Mouse (Mus musculus) urinary bladder, postnatal 0 days (tissue): ENCODE measurements around the gene Pts. TPM values are rescaled to one million over a fixed set of nuclear protein-coding genes. Genes with fewer than 3 reads are reported as not detected.

Source experiments
- polyA plus RNA-seq: library from polyadenylated mRNA; unstranded; fragments of >200 nt; fragmentation: Nextera tagmentation; extraction: Ambion mirVana; gene quantifications from 2 replicates; pipeline ENCODE4 v1.2.1, GENCODE M21; 2015

Pts gene
- polyA plus RNA-seq: 64.4 and 72.6 TPM in 2 replicates

DNA sequence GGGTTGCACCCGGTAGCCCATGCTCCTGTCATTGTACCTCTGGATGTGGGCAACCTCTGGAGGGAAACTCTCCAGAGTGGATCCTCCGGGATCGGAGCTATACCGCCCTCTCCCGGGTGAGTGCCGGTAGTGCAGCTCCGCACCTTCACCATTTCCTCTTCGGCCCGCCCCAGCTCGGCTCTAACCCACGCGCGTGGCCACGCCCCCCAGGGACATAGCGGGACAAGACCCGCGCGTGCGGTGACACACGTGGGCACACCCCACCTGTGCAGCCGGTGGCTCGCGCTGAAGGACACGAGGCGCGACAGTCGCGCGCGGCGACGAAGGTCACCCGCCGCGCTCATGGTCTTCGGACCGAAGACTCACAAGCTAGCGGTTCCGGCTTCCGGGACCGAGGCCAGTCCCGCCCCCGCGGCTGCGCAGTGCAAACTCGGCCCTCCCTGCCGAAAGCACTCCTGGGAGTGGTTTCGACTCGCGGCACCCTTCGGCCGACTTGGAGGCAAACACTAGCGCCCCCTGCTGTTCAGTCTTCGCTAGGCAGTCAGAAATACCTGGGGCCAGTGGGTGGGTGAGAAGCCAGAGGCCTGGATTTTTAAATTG, at the start of gene Pts:
Gene Pts (minus strand): TSS at position 432 of the 600 bp plus-strand sequence.

DNA sequence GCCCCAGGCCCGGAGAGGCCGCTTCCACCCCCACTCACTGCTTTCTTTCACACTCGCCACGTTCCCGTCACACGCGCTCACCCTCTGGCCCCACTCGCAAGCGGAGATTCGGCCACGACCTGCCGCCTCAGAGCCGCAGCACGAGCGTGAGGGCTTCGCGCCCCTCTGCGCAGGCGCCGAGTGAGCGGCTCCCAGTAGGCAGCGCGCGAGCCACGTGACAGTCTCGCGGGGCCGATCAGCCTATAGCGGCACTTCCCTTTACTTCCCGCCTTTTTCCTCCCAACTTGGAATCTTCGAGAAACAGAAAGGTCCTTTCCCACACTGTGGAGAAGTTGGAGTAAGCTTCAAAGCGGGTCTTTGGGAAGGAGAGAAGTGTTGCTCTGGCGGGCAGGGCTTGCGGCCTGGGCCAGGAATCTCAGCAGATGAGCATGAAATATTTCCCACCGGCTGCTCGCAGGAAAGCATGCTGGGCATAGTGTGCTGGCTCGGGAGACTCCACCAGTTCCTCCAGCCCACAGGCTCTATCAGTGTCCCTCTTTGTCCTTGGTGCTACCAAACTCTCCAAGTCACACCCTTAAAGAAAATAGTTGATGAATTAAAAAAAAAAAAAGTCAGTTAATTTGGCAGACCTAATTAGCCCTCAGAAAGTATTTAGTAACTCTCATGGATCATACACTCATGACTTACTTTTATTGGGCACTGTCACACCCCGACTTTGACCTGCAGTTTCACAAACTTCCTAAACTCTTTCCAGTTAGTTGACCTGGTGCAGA, 32.8 kb upstream of the Pts start, which contains the start of gene Tex12:
Gene Tex12 (minus strand): TSS at position 181 of the 773 bp plus-strand sequence.

DNA sequence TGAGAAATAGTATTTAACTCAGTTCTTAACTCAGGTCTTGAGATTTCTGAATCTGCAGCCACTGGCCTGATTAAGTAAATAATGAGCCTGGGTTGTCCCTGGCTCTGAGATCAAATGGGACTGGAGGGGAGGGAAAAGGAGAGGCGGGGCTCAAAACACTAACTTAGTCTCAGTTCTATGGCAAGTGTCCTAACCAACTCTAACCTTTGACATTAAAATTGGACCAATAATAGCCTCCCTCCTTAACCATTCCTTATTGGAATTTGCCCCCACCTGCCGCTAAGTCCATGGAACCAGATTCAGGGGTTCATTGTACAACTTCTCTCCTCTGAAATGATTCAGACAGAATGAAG, 26.5 kb upstream of the Pts start, which contains the start of gene Bco2:
Gene Bco2 (minus strand): TSS at position 88 of the 353 bp plus-strand sequence.

DNA sequence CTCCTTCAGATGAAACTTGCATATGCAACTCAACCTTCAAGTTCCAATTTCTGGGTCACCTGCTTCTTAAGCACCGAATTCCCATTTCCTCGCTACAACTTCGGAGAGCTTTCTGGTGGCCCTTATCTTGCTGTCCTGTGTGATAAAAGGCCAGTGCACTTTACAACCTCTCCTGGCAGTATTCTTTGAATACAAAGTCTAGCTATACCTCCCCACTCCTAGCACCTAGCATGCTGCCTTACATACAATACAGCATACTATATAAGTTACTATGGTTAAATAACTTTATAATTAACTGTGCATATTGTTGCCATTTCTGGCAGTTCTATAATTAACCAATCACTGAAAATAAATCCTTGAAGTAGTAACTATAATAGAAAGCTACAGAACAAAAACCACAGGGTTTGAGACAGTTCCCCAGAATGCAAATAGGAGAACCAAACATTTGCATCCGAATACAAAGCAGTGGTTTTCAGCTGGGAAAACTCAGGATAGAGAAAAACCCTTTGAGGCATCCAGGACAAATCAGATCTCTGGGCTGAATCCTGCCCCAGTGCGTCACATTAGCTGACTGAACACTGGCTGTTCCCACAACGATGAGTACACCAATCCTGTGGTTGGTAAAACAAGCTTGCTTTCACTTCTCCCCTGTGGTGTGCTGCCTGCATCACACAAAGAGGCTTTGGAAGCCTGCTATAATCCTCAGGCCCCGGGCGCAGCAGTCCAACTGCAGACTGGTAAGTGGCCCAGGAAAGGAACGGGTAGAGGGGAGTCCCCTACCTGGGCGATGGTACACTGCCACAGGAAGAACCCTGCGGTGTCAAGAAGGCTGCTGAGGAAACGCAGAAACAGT, 25.9 kb upstream of the Pts start, which contains the start of gene Il18:
Gene Il18 (plus strand): TSS at position 587 of the 853 bp plus-strand sequence.

DNA sequence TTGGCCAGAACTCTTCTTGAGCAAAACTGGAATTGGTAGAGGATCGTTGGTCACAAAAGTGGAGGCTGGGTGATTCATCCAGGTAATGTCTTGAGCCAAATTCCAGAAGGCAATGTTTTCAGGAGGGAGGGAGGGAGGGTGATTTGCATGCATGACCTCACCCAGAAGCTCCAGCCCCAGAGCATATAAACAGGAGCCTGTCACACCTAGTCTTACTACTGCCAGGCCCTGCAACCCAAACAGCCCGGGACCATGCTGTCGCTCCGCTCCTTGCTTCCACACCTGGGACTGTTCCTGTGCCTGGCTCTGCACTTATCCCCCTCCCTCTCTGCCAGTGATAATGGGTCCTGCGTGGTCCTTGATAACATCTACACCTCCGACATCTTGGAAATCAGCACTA, 34.2 kb downstream of the Pts start, which contains the start of gene Plet1:
Gene Plet1 (plus strand): TSS at position 215 of the 400 bp plus-strand sequence.

Other genes starting within 250 kb of the Pts start
- 221 and 267 TPM in 2 replicates for gene Rpl10-ps3, start 183.8 kb downstream of the Pts start, polyA plus RNA-seq
- 85.3 and 90.0 TPM in 2 replicates for gene Plet1, start 34.2 kb downstream of the Pts start, polyA plus RNA-seq
- gene Il18, start 26.1 kb upstream of the Pts start, polyA plus RNA-seq: 7.4 and 9.4 TPM in 2 replicates
- gene Bco2, start 26.5 kb upstream of the Pts start, polyA plus RNA-seq: 0.15 and 0.30 TPM in 2 replicates
- not detected in 2 replicates for gene Tex12, start 32.6 kb upstream of the Pts start, polyA plus RNA-seq
- gene Sdhd, start 75.1 kb upstream of the Pts start, polyA plus RNA-seq: 283 and 294 TPM in 2 replicates
- gene Timm8b, start 75.2 kb upstream of the Pts start, polyA plus RNA-seq: 213 and 221 TPM in 2 replicates
- 1.5 and 1.8 TPM in 2 replicates for gene Pih1d2, start 88.6 kb upstream of the Pts start, polyA plus RNA-seq
- 12.5 and 14.8 TPM in 2 replicates for gene Nkapd1, start 88.7 kb upstream of the Pts start, polyA plus RNA-seq
- gene Dlat, start 131.1 kb upstream of the Pts start, polyA plus RNA-seq: 36.8 and 50.7 TPM in 2 replicates
- gene Dixdc1, start 210.8 kb upstream of the Pts start, polyA plus RNA-seq: 4.4 and 5.5 TPM in 2 replicates
- gene 2310030G06Rik, start 217.8 kb upstream of the Pts start, polyA plus RNA-seq: 8.0 and 8.8 TPM in 2 replicates
- gene Cryab, start 222.6 kb upstream of the Pts start, polyA plus RNA-seq: 377 and 452 TPM in 2 replicates
- 50.8 and 52.8 TPM in 2 replicates for gene Hspb2, start 223.6 kb upstream of the Pts start, polyA plus RNA-seq
- gene Fdxacb1, start 239.5 kb upstream of the Pts start, polyA plus RNA-seq: 7.0 and 7.4 TPM in 2 replicates
- gene Alg9, start 246.3 kb upstream of the Pts start, polyA plus RNA-seq: 19.1 and 20.0 TPM in 2 replicates
- gene 1110032A03Rik, start 246.8 kb upstream of the Pts start, polyA plus RNA-seq: 31.9 and 33.0 TPM in 2 replicates